Mouse (Mus musculus) CH12.LX (cell line): ENCODE results near the gene Gcnt3.

Experiments
- ELF1 ChIP-seq: IDR thresholded peaks from 2 replicates; pipeline ENCODE4 v1.6.1; 2014; ENCODE audit warnings: low read depth, mild to moderate bottlenecking, inconsistent platforms, low read length, improper control_type of control experiment
- JUN ChIP-seq: IDR thresholded peaks from 2 replicates; pipeline ENCODE4 v1.6.1; 2011; ENCODE audit warnings: low read depth, mild to moderate bottlenecking, low read length, improper control_type of control experiment, moderate library complexity; ENCODE audit not compliant: insufficient read depth
- JUND ChIP-seq: conservative IDR thresholded peaks from 2 replicates; pipeline ENCODE4 v1.6.1; 2011; ENCODE audit warnings: low read depth, low read length, improper control_type of control experiment
- SIN3A ChIP-seq: IDR thresholded peaks from 2 replicates; pipeline ENCODE4 v1.6.1; 2012; ENCODE audit warnings: low read length, improper control_type of control experiment, inconsistent platforms
- ZMIZ1 ChIP-seq: IDR thresholded peaks from 2 replicates; pipeline ENCODE4 v1.6.1; 2012; ENCODE audit warnings: low read depth, mild to moderate bottlenecking, inconsistent platforms, low read length, improper control_type of control experiment

DNA sequence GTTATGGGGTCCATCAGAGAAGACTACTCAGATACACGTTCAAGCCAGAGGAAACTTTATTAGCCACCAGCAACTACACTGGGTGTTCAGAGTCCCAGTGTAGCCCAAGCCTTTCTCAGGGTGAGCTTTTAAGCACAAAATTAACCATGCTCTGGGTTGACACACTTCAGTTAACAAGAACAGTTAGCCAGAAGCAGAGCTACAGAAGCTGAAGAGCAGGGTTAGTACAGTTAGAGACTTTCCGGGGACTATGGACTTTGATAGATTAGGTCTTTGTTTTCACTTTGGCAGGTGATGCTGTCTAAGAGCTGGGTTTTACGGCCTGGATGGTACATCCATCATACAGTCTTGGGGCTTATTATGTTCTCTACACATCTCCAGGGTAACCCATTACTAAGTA lies 14.8 kb upstream of the Gcnt3 start:
- no peak for TF ChIP-seq ZMIZ1
- no peak for TF ChIP-seq JUND
- no peak for TF ChIP-seq ELF1
- TF ChIP-seq JUN, result no peak
- TF ChIP-seq SIN3A, result no peak
